Mouse (Mus musculus) brown adipose tissue, adult 24 weeks (tissue): Measurements from ENCODE around the gene Fam3b. TPM values are rescaled to one million over a fixed set of nuclear protein-coding genes. Genes with fewer than 3 reads are reported as not detected.

ENCODE experiments used
- polyA plus RNA-seq: library from polyadenylated mRNA; stranded (reverse); fragments of >200 nt; gene quantifications from 2 replicates; pipeline ENCODE4 v1.2.4, GENCODE M21; 2012; ENCODE audit not compliant: missing spikeins, insufficient read depth, insufficient read length

Fam3b gene
- polyA plus RNA-seq, 1 experiment, result not detected

Other genes with a start within 250 kb of the Fam3b start
- gene Bace2, start 158.1 kb downstream of the Fam3b start, polyA plus RNA-seq, result 0.54 and 1.9 TPM in 2 replicates
- gene Mx1, start 51.9 kb downstream of the Fam3b start, polyA plus RNA-seq, result not detected in 2 replicates
- not detected in 2 replicates for gene Tmprss2, start 96.4 kb upstream of the Fam3b start, polyA plus RNA-seq
- gene Ripk4, start 249.0 kb upstream of the Fam3b start, polyA plus RNA-seq, result 1.1 and 1.5 TPM in 2 replicates